Mouse (Mus musculus): ENCODE results near the gene Mrps18a.

Mrps18a gene

GRCm38 (mm10) chr17:46152847-46153782 lies 42.3 kb downstream of the Mrps18a start, which contains the start of gene Mad2l1bp:
TSS of gene Mad2l1bp (minus strand) at chr17:46153553.
- DNase-seq: peak; percentile 92

GRCm38 (mm10) chr17:46154336-46154735 lies 43.5 kb downstream of the Mrps18a start:
- no peak for DNase-seq

- DNase-seq: no peak
These were observed 45.9 kb downstream of the Mrps18a start for GRCm38 (mm10) chr17:46156680-46157079.

- DNase-seq: no peak
These were observed 46.3 kb downstream of the Mrps18a start for GRCm38 (mm10) chr17:46157131-46157530.

- no peak for DNase-seq
These were observed 48.5 kb downstream of the Mrps18a start for GRCm38 (mm10) chr17:46159236-46159635.

GRCm38 (mm10) chr17:46160090-46160662 lies 49.4 kb downstream of the Mrps18a start:
- DNase-seq: peak; percentile 95

- DNase-seq: peak; percentile 99
These were observed 49.9 kb downstream of the Mrps18a start, which contains the start of gene Gtpbp2 for GRCm38 (mm10) chr17:46160686-46161085. TSS of gene Gtpbp2 (plus strand) at chr17:46161032.

GRCm38 (mm10) chr17:46161179-46161578 lies 50.4 kb downstream of the Mrps18a start:
- no peak for DNase-seq

- DNase-seq: no peak
These were observed 50.9 kb downstream of the Mrps18a start for GRCm38 (mm10) chr17:46161710-46162109.

- no peak for DNase-seq
These were observed 51.8 kb downstream of the Mrps18a start for GRCm38 (mm10) chr17:46162551-46162950.

- peak; percentile 64 for DNase-seq
These were observed 52.2 kb downstream of the Mrps18a start for GRCm38 (mm10) chr17:46162951-46163421.

- no peak for DNase-seq
These were observed 53.5 kb downstream of the Mrps18a start for GRCm38 (mm10) chr17:46164301-46164700.

GRCm38 (mm10) chr17:46164791-46165190 lies 54.0 kb downstream of the Mrps18a start:
- DNase-seq: no peak

- DNase-seq: no peak
These were observed 54.7 kb downstream of the Mrps18a start for GRCm38 (mm10) chr17:46165460-46165859.

- no peak for DNase-seq
These were observed 55.5 kb downstream of the Mrps18a start for GRCm38 (mm10) chr17:46166270-46166669.

- peak; percentile 47 for DNase-seq
These were observed 56.2 kb downstream of the Mrps18a start for GRCm38 (mm10) chr17:46167014-46167413.

- DNase-seq: no peak
These were observed 57.5 kb downstream of the Mrps18a start for GRCm38 (mm10) chr17:46168318-46168717.

GRCm38 (mm10) chr17:46168768-46169167 lies 58.0 kb downstream of the Mrps18a start:
- DNase-seq: no peak

GRCm38 (mm10) chr17:46170538-46170937 lies 59.8 kb downstream of the Mrps18a start:
- DNase-seq: no peak

Data from kidney, adult 11 months (tissue).